Mouse (Mus musculus): ENCODE results near the gene Adamtsl5.
"Not testable (repeated sequence)": the region's sequence is repeated elsewhere in the genome, so short reads cannot be mapped to it uniquely, and the experiment has no call there.

Gene Adamtsl5

DNA sequence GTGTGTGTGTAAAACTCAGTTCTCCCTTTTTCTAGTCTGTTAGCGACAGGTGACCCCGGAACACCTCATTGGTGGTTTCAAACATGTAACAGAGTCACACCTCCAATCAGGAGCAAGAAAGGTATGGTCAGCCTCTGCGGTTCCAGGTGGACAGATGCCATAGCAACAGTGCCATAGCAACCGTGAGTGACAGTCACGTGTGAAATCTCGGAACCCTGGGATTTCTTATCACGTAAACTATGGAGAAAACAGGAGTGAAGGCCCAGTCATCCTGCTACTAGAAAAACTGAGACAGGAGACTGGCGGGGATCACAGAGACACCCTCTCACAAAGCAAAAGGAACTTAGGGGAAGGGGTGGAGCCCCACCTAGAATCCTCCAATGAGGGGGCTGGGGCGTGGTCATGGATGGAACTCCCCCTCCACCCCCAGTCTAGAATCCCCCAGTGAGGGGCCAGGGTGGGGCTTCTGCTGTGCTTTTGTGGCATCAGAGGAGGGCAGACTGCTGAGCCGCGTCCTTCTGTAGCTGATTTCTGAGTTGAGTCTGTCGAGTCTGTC lies 23.3 kb upstream of the Adamtsl5 start:
- DNase-seq, result peak; percentile 67

- DNase-seq, result no peak
Observed at GRCm38 (mm10) chr10:80369995-80370747, 22.0 kb upstream of the Adamtsl5 start.

- no peak for DNase-seq
Observed at GRCm38 (mm10) chr10:80368392-80368791, 20.2 kb upstream of the Adamtsl5 start.

- no peak for DNase-seq
Observed at GRCm38 (mm10) chr10:80367954-80368353, 19.7 kb upstream of the Adamtsl5 start.

DNA sequence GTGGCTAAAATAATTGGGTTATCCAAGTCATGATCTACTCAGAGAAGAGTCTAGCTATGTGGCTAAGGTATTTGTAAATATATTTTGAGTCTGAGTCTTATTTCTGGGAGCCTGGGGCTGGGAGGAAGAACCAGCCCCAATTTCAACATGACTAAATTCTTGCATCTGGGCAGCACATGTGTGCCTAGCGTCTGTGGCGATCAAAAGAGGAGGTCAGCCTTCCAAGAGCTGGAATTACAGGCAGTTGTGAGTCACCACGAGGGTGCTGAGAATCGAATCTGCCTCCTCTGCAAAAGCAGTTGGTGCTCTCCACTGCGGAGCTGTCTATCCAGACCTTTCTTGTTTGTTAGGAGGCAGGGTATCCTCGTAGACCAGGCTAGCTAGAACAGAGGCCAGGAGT lies 17.5 kb upstream of the Adamtsl5 start:
- DNase-seq, result no peak

- DNase-seq, result no peak
Observed at GRCm38 (mm10) chr10:80363734-80364133, 15.5 kb upstream of the Adamtsl5 start.

DNA sequence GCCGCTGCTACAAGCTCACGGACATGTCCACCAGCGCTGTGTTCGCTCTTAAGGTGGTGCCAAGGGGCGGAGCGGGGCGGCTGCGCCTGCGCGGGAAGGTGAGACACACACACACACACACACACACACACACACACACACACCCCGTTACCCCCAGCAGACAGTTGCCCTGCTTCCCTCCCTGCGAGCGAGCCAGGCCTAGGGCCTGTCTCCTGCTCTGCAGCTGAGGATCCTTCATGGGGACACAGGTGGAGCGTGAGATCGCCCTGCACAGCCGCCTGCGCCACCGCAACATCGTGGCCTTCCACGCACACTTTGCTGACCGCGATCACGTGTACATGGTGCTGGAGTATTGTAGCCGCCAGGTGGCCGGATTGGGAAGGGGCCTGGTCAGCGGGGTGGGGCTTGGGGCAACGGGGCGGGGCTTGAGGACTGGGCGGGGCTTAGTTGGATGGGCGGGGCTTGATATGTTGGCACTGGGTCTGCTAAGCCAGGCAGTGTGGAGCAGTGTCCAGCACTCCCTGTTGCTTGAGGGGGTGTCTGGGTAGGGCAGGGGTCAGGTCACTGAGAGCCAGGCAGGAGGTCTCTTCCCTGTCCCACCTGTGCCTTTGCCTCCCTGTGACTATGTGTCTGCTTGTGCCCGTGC lies 9.9 kb upstream of the Adamtsl5 start:
- peak; percentile 39 for DNase-seq

GRCm38 (mm10) chr10:80357336-80357735 lies 9.1 kb upstream of the Adamtsl5 start:
- DNase-seq, result no peak

- DNase-seq, result no peak
Observed at GRCm38 (mm10) chr10:80356737-80357136, 8.5 kb upstream of the Adamtsl5 start.

DNA sequence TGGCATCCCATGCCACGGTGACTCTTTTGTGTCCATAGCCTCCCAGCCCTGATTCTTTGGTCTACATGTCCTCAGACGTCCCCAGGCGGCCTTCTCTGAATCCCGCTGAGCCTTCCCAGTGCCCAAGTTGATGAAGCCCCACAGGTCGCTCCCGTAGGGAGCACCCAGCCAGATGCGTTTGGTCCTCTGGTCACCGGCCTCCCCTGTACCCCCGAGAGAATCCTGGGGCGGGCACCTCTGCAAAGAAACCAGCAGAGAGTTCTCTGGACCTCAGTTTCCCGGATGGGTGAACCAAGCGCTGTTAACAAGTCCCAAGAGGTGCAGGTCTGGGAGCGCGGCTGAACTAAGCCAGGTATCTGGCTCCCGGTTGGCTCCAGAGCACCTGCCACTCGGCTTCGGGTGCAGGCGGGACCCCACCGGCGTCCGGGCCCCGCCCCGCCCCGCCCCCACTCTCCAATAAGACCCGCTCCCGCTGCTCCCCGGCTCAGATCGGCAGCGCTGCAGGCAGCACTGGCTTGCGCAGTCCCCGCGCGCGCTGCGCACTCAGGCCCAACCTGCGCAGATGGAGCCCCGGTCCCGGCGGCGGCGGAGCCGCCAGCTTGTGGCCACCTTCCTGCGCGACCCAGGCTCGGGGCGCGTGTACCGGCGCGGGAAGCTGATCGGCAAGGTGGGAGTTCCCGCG lies 7.9 kb upstream of the Adamtsl5 start, which contains the start of gene Plk5:
Plk5 (plus strand) TSS at position 459 of the 682 bp plus-strand sequence.
- no peak for DNase-seq

DNA sequence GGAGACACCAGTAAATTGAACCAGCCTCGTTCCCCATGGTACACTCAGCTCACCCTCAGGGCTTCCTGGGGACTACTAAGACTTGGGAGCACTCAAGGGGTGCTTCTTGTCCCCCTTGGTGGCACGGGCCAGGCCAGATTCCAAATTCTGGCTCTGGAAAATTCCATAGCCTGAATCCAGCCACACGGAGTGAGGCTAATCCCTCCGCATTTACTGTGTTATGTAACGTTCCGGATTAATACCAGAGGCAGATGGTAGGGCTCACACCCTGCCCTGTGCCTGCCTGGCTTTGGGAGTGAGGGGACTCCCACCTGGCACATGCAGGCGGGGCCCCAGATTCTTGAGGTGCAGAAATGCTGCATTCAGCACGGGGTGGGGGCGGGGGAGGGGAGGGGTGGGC lies 7.2 kb upstream of the Adamtsl5 start:
- no peak for DNase-seq

- no peak for DNase-seq
Observed at GRCm38 (mm10) chr10:80352727-80353126, 4.5 kb upstream of the Adamtsl5 start.

DNA sequence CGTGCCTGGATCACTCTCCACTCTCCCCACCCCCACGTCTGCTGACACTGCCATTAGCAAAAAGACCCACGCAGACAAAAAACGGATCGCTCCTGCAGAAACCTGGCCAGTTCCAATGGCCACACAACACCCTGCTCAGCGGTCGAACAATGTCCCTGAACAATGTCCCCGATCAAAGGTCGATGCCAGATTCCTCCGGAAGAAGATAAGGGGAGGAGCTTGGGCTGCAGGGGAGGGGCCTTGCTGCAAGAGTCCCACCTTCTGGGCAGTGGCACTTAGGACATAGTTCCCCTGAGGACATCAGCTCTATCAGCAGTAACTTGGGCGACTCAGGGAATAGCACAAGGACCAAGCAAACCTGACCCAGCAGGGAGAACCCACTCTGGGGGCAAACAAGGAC lies 3.7 kb upstream of the Adamtsl5 start:
- DNase-seq, result no peak

DNA sequence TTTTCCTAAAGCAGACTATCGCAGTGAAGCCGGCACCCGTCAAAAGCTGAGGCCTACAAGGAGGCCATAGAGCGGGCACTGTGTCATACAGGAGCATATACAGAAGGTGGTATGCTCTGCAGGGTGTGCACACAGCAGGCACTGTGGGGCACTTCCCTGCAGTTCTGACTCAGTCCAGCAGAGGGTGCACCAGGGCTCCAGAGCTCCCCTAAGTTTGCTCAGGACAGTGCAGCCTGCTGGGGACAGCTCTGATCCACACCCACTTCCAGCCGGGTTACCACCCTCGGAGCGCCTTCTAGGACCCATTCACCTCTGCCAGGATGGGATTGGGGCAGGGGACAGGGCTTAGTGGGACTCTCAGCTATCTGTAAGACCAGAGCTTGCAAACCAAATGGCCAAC lies 2.1 kb upstream of the Adamtsl5 start:
- DNase-seq, result peak; percentile 94

- no peak for DNase-seq
Observed at GRCm38 (mm10) chr10:80348981-80349380, 769 bp upstream of the Adamtsl5 start.

DNA sequence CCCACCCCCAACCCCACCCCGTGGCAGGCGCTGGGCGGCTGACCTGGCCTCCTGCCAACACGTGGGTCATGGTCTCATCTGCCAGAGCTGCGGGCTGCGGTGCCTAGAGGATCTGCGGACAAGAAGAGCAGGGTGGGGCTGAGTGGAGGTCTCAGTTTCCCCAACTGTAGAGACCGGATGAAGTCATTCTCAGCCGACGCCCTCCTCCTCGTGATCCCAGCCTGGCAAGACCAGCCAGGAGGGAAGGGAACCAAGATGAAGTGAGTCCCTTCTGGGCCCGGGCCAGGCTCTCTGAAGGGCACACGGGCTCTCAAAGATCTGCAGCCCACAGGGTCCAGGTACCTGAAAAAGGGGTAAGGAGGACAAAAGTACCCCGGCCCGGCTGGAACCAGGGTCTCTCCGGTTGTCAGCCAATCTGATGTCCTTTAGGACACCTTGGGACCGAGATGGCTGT lies 671 bp downstream of the Adamtsl5 start:
- no peak for DNase-seq

DNA sequence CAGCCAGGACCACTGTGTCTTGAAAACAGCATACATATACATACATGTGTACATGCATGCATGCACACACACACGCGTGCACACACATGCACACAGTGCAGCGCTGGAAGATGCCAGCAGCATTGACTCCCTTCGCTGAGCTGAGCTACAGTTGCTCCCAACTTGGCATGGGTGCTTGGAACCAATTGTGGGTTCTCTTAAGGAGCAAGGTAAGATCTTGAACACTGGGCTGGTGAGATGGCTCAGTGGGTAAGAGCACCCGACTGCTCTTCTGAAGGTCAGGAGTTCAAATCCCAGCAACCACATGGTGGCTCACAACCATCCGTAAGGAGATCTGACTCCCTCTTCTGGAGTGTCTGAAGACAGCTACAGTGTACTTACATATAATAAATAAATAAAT lies 2.3 kb downstream of the Adamtsl5 start:
- DNase-seq, result not testable (repeated sequence)

GRCm38 (mm10) chr10:80345122-80345521 lies 3.1 kb downstream of the Adamtsl5 start:
- DNase-seq, result peak; percentile 55

DNA sequence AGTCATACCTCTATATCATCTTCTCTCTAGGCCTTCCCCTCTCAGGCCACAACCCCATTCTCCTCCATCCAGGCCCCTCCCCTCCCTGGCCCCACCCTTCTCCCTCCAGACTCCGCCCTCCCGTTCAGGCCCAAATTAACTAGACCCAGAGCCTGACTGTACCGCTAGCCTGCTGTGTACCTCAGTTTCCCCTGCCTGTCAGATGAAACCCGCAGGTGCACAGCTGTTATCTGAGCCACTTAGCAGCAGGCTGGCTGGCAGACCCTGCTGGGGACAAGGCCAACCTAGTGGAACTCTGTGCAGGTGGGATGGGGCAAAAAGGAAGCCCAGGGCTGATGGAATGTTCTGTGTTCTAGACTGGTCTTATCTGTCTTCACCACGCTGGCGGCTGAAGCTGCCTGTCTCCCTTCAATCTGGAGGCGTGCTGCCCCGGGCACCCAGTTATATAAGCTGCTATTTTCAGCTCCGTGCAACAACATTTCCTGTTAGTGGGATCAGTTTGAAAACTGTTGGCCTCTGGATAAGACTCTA lies 4.0 kb downstream of the Adamtsl5 start:
- peak; percentile 38 for DNase-seq

GRCm38 (mm10) chr10:80343425-80343895 lies 4.8 kb downstream of the Adamtsl5 start:
- DNase-seq, result no peak

DNA sequence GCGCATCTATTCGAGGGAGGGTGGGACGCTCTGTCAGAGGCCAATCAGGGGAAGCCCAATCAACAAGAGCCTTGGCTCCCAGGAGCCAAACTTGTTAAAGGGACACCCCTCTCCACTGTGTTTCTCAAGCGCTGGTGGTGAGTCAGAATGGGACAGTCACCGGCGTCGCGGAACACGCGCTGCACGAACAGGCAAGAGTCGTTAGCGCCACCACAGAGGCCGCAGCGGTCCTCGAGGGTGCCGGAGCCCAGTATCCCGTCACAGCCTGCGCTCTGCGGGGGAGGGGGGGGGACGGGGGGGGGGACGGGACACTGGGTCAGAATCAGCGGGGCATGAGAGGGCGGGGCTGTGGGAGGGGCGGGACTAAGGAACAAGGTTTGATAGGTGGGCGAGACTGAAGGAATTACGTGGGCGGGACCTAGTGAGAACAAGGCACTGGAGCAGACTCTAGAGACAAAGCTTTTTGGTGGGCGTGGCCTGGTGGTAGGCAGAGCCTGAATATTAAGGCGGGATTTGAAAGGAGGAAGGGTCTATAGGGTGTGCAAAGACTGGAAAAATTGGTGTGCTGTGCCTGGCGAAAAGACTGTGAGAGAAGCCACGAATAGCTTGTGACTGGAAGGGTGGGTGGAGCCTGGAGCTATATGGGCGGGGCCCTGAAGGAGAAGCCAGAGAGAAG lies 5.3 kb downstream of the Adamtsl5 start:
- DNase-seq, result peak; percentile 54

GRCm38 (mm10) chr10:80342305-80342748 lies 5.9 kb downstream of the Adamtsl5 start:
- DNase-seq, result no peak

Data from lung, postnatal 14 days (tissue).